Mouse (Mus musculus) megakaryocyte-erythroid progenitor cell, adult 5-6 weeks (primary cell): ENCODE results near the gene Hist1h4n. TPM values are rescaled to one million over a fixed set of nuclear protein-coding genes. Genes with fewer than 3 reads are reported as not detected.
"Not testable (repeated sequence)": the region's sequence is repeated elsewhere in the genome, so short reads cannot be mapped to it uniquely, and the experiment has no call there.

ENCODE experiments used
- ATAC-seq: replicated peaks from 2 replicates; pipeline ENCODE4 v1.8.0; 2016; ENCODE audit warnings: mild to moderate bottlenecking, inconsistent platforms; ENCODE audit not compliant: severe bottlenecking, poor library complexity, low FRiP score, low TSS enrichment
- total RNA-seq, 2 experiments: library from RNA; stranded (forward) in 1 of 2; stranded (reverse) in 1 of 2; fragments of 200-1000, 215-1000 nt in 1 of 2; fragments of >200 nt in 1 of 2; fragmentation: Nextera tagmentation in 1 of 2; gene quantifications; 2 replicates each; pipeline ENCODE4 v1.2.3; 2014 to 2017

The Hist1h4n gene
- total RNA-seq (2014; fragmentation: Nextera tagmentation), result 49.1 and 171 TPM in 2 replicates
- 1,378 and 1,797 TPM in 2 replicates for total RNA-seq (2017)

- ATAC-seq, result peak; percentile 52
Observed at GRCm38 (mm10) chr13:21831418-21832394, at the start of gene Hist1h4n. Hist1h4n (minus strand) TSS chr13:21832196.

GRCm38 (mm10) chr13:21880735-21881134, 48.7 kb upstream of the Hist1h4n start:
- no peak for ATAC-seq

- ATAC-seq, result not testable (repeated sequence)
Observed at GRCm38 (mm10) chr13:21865503-21865902, 33.5 kb upstream of the Hist1h4n start.

- ATAC-seq, result no peak
Observed at GRCm38 (mm10) chr13:21861608-21862007, 29.6 kb upstream of the Hist1h4n start.

- ATAC-seq, result no peak; the same call in 1 of the 2 replicates
Observed at GRCm38 (mm10) chr13:21855698-21856162, 23.7 kb upstream of the Hist1h4n start.

GRCm38 (mm10) chr13:21855146-21855545, 23.1 kb upstream of the Hist1h4n start:
- ATAC-seq, result peak; percentile 62

- ATAC-seq, result no peak
Observed at GRCm38 (mm10) chr13:21852215-21852945, 20.4 kb upstream of the Hist1h4n start.

- not testable (repeated sequence) for ATAC-seq
Observed at GRCm38 (mm10) chr13:21850696-21851095, 18.7 kb upstream of the Hist1h4n start.

GRCm38 (mm10) chr13:21847883-21848282, 15.9 kb upstream of the Hist1h4n start:
- no peak for ATAC-seq

GRCm38 (mm10) chr13:21846356-21846755, 14.4 kb upstream of the Hist1h4n start:
- ATAC-seq, result peak; percentile 88

- peak; percentile 92 for ATAC-seq
Observed at GRCm38 (mm10) chr13:21840508-21840907, 8.5 kb upstream of the Hist1h4n start.

- peak; percentile 79 for ATAC-seq
Observed at GRCm38 (mm10) chr13:21833461-21833860, 1.5 kb upstream of the Hist1h4n start, which contains the start of the genes Hist1h2ap and Hist1h2br. Hist1h2ap (minus strand) TSS chr13:21833507. Hist1h2br (plus strand) TSS chr13:21833743.

GRCm38 (mm10) chr13:21830344-21830743, 1.7 kb downstream of the Hist1h4n start:
- no peak for ATAC-seq

GRCm38 (mm10) chr13:21828511-21828910, 3.5 kb downstream of the Hist1h4n start:
- ATAC-seq, result no peak

- peak; percentile 80 for ATAC-seq
Observed at GRCm38 (mm10) chr13:21820082-21820890, 11.7 kb downstream of the Hist1h4n start.

- peak; percentile 70 for ATAC-seq
Observed at GRCm38 (mm10) chr13:21812092-21812491, 19.9 kb downstream of the Hist1h4n start.

GRCm38 (mm10) chr13:21811539-21811938, 20.5 kb downstream of the Hist1h4n start, which contains the start of gene Hist1h4m:
Hist1h4m (plus strand) TSS chr13:21811746.
- ATAC-seq, result peak; percentile 50

GRCm38 (mm10) chr13:21811074-21811473, 20.9 kb downstream of the Hist1h4n start:
- peak; percentile 45 for ATAC-seq

GRCm38 (mm10) chr13:21810073-21810472, 21.9 kb downstream of the Hist1h4n start, which contains the start of the genes Hist1h2bq and Hist1h2ao:
Hist1h2bq (minus strand) TSS chr13:21810197.
Hist1h2ao (plus strand) TSS chr13:21810465.
- peak; percentile 83 for ATAC-seq
